Mouse (Mus musculus) ovary, adult 18-20 months (tissue): ENCODE measurements around the gene Exosc8.

ENCODE experiments used
- DNase-seq: peaks from one replicate; pipeline ENCODE4 v3.0.0; 2022; ENCODE audit warnings: low spot score, mixed read lengths

Exosc8 gene

DNA sequence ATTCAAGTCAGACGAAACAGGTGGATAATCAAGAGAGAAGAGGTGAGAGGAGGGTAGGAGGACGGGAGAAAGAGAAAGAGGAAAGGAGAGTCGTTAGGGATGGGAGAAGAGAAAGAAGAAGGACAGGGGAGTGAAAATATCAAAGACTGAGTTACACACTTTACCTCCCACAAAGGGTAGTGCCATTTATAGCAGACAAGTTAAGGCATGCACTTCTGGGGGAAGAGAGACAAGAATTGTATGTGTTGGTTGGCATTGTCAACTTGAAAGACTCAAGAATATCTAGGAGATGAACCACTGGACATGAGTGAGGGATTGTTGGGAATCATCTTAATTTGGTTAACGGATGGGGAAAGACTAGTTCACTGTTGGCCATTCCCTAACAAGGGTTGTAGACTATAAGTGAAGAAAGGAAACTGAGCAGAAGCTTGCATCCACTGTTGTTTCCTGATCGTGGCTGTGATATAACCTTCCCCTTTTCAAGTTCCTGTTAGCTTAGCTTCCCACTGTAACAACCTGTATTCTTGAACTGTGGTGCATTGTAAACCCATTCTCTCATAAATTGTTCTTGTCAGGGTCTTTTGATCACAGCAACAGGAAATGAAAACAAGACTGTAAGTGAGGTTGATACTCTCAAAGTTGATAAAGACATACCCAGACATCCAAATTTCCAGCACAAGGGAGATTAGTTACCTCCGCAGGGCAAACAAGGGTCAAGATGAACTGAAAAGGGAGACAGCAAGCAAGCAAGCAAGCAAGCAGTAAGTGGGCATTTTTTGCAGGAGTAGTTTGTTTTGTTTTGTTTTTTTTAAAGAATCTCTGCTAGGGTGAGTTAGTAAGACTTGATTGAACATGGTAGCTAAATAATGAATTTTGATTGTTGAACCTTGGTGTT lies 53.6 kb downstream of the Exosc8 start:
- no peak for DNase-seq
